Mouse (Mus musculus) frontal cortex, postnatal 10 days (tissue): ENCODE measurements at regions not wholly inside any gene's neighbourhood (a gene's known extent, or its start where the extent isn't known, plus 50 kb on each side); places are given as distances from the start of the nearest gene placed in this dataset.

Experiments used
- DNase-seq, 2 experiments: peaks; one replicate each; pipeline ENCODE4 v3.0.0; 2022; ENCODE audit warnings: low spot score in 2 of 2, mixed read lengths in 1 of 2

GRCm38 (mm10) chr2:166406826-166407225 is 251.4 kb upstream of the Sulf2 start:
- DNase-seq: no peak

DNA sequence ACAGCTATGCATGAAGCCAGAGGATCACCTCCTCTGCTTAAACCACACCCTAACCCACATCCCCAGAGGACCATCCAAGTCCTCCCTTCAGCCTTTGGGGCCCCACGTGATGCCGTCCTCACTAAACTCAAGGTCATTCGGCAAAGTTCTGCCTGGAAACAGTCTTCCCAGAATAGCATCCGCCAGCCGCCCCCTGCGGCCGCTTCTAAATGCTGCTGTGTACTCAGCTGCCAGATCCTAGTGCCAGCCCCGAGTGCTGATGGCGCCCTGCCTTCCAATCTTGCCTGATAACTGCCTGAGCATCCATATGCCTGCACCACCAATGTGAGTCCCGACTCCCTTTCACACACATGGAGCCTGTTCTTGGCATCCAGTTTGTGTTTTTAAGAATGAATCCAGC is 247.9 kb upstream of the Sulf2 start:
- DNase-seq: peak; percentile 55 to 74

- DNase-seq: no peak
Observed at GRCm38 (mm10) chr2:166401860-166402259, 246.4 kb upstream of the Sulf2 start.

DNA sequence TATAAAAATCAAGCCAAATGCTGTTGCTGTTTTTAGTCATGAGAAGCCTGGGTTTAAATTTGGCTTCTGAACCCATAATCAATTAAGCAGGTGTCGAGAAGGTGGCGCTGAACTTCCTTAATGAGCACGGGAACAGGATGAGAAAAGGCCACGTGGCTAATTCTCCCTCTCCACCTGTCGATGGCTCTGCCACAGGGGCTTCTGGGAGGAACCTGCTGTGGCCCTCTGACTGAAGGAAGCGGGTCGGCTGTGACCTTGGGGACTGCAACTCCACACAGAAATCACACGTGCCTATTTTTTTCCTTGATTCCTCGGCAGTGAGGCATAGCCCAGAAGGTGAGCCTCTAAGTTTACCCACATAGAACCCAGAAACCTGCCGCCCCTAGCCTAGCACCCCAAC is 244.8 kb upstream of the Sulf2 start:
- no peak for DNase-seq

GRCm38 (mm10) chr2:166399140-166399830 is 243.8 kb upstream of the Sulf2 start:
- DNase-seq: no peak

GRCm38 (mm10) chr2:166398774-166399139 is 243.3 kb upstream of the Sulf2 start:
- no peak for DNase-seq

- no peak for DNase-seq
Observed at GRCm38 (mm10) chr2:166398156-166398555, 242.7 kb upstream of the Sulf2 start.

DNA sequence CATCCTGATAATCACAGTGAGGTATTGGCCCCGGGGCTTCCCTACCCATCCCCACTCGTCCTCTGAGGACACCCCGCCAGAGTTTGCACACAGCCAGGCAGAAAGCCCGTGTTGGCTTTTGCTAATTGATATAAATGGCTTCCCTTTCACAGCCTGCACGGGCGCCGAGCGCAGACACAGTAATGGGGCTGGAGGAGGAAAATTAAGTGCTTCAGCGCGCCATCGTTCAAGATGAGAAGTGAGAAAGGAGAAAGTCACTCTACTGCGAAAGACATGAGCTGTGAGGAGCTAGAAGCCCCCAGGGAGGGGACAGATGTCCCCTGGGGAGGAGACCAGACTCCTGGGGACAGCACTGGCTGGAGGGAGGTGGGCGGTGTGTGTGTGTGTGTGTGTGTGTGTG is 239.2 kb upstream of the Sulf2 start:
- DNase-seq: no peak

DNA sequence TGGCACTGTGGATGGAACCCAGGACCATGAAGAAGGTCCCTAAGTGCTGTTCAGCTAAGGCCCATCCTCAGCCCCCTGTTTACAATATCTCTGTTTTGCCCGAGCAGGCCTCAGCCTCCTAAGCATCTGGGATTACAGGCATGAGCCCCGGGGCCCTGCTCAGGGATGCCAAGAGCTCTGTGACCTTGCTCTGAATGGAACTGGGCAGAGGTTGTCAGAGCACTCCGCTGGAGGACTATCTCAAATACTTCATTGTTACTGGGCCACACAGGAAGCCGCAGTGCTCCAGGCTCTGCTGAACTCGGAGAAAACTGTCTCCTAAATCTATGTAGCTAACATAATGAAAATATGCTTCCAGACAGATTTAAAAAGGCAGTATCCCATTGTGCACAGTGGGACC is 235.7 kb upstream of the Sulf2 start:
- no peak for DNase-seq

DNA sequence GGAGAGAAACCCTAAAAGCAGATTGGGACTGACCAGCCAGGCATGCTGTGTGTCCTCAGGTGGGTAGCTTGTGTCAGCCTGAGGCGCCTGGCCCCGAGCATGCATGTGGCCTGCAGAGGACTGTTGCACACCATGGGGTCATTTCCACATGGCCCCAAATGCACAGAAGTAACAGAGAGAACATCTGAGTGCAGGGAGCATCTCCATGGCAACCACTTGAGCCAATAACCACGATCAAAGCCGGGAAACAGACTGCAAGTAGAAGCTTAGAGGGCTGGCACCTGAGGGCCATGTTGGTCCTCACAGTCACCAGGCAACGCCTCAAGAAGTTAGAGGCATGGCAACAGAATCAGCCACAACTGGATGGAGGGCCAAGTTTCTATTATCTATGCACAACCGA is 232.6 kb upstream of the Sulf2 start:
- DNase-seq: no peak

DNA sequence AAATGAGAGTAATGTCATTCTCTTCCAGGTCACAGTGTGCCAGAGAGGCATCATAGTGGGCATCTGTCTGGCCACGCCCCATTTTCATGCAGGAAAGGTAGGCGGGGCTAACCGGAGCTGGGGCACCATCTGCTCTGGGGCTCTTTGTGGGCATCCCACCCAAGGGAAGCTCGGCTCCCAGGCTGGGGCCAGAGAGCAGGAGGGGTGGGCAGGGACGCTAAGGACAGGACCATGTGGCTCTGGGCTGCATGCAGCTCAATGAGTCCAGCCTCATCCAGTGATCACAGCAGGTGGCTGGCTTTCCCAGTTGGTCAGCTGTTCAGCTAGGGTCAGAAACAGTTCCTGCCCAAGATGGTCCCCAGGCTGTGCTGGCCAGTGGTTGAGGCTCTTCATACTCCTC is 231.4 kb upstream of the Sulf2 start:
- DNase-seq: no peak

- DNase-seq: no peak
Observed at GRCm38 (mm10) chr2:166384583-166384982, 229.1 kb upstream of the Sulf2 start.

DNA sequence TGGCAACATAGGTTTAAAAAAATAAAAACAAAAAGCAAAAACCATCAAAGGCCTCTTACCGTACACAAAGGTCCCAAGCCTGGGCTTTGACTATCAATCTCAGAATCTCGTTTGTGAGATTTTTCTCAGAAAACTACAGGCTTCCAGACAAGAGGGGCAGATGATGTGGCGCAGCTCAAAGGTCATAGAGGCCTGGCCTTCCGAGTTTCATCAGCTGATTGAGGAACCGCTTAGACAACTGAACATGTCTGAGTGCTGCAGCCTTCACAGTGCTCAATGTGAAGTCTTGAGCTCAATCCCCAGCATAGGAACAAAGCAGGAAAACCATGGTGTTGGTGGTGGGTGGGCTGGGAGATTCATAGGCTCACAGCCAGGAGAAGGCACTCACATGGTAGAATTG is 227.9 kb upstream of the Sulf2 start:
- DNase-seq: no peak

DNA sequence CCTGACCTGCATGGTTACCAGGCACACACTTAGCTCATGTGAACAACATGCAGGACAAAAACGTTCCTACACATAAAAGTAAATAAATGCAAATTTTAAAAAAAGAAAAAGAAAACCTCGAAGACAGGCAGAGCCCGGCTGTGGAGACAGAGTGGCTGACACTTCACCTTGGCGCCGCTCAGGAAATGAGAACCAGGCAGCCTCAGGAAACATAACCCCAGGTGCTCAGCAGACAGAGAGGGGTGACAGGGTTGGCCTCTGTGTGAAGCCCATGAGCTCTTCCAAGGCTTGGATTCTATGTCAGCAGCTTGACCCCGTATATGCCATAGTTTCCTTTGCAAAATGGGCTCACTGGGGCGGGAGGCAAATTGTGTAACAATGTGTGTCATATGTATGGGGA is 226.7 kb upstream of the Sulf2 start:
- no peak for DNase-seq

GRCm38 (mm10) chr2:166380854-166381253 is 225.4 kb upstream of the Sulf2 start:
- no peak for DNase-seq

GRCm38 (mm10) chr2:166378325-166378724 is 222.9 kb upstream of the Sulf2 start:
- no peak for DNase-seq

DNA sequence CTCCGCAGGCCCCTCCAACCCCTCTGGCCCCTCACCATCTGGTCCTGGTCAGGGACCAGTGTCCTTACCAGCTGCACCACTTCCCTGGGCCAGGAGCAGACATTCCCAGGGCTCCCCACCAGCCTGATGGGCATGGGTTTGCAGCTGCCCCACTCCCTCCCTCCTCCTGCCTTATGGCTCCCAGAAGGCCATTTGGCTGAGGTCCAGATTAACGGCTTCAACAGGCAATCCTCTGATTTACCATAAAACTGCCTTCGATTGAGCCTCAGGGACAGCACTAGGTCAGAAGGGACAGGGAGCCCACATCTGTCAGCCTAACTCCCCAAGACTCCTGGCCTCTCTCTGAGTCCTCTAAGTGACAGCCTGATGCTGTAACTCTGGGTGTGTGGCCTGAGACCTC is 221.9 kb upstream of the Sulf2 start:
- peak in 1 of 2 experiments; percentile 35 for DNase-seq

- peak in 1 of 2 experiments; percentile 42 for DNase-seq
Observed at GRCm38 (mm10) chr2:166375639-166376038, 220.2 kb upstream of the Sulf2 start.

DNA sequence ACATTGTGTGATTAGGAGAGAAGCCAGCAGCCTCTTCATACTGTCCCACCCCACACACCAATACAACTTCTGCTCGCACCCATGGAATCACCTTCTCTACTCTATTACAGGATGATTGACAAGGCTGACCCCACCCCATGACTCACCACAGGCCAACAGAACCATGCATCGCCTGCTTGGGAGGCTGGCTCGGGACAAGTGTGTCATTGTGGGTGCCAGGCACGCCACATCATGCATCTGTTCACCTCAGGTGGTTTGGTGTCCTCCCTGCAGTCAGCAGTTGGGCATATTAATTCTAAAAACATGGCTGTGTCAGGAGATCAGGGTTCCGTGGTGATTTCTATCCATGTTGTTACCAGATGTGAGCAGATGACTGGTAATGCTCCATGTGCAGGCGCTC is 215.3 kb upstream of the Sulf2 start:
- no peak for DNase-seq

GRCm38 (mm10) chr2:166361645-166362044 is 206.2 kb upstream of the Sulf2 start:
- DNase-seq: no peak

DNA sequence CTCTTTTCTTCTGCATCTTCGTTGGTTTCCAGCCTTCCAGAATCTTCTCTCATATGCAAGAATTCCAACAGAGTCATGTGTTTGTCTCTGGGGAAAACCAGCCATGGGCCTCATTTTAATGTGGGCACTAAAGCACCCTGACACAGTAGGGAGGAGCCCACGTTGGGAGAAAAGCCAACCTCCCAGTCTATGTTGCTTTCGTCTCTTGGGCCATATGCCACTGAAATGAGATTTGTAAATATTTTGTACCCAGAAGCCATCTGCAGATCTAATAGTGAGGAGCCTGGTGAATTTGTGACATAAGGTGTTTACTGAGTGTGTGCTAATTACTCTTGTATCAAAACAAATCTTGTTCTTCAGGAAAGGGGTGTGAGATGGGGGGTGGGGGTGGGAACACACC is 205.3 kb upstream of the Sulf2 start:
- DNase-seq: no peak

DNA sequence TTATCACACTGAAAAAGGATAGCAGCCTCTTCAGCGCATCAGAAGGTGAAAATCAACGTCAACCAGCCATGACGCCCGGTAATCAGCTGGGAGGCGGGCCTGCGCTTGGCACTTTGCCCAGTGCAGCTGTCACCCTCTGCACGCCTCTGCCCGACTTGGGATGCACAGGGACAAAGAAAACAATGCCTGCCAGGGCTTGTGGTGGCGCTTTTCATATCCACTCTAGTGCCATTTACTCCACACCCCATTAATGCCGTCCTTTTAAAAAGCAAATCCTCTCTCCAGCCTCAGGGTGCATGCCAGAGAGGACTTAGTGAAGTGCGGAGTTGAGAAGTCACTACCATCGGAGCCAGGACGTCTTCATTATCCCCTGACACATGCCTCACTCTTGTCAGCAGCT is 204.5 kb upstream of the Sulf2 start:
- DNase-seq: no peak

DNA sequence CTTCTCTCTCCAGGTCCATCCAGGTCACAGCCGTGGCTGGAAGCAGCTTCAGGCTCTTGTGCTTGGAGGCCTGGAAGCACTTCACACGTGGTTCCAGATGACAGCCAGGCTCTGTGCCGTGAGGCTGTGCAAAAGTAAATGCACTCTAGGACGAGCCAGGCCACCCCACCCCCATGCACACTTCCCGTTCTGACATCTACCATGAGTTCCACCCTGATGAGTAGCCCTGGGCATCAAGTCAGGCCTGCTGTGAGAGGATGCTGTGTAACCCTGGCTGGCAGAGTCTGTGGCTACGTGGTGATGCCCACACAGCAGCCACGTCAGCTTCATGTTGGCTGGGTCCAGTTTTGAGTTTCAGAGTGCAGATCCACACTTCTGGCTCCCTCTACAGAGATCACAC is 202.4 kb upstream of the Sulf2 start:
- DNase-seq: no peak

DNA sequence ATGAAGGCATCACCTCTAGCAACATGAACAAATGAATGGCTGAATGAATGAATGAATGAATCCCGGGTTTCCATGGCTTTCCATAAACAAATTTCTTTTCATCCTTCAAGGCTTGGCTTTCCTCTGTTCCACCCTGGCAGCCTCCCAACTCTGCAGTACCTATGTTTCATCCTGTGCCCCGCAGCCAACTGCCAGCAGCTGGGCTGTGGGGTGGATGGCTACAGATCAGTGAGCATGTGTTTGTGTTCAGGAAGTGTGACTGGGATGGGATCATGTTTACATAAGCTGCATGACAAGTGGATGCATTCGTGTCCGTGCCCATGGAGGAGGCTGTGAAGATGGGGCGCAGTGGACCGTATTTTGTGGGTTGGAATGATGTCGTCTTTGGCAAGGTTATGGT is 200.5 kb upstream of the Sulf2 start:
- DNase-seq: no peak
